Mouse (Mus musculus) gastrocnemius, adult 8-10 months (tissue): ENCODE data around the gene Procr. TPM values are rescaled to one million over a fixed set of nuclear protein-coding genes. Genes with fewer than 3 reads are reported as not detected.
"Not testable (repeated sequence)": the region's sequence is repeated elsewhere in the genome, so short reads cannot be mapped to it uniquely, and the experiment has no call there.

ENCODE experiments used
- DNase-seq, 2 experiments: peaks; one replicate each; pipeline ENCODE4 v3.0.0; 2022; ENCODE audit warnings: low spot score in 2 of 2
- total RNA-seq, 4 experiments: library from RNA; stranded (reverse); gene quantifications; 2 replicates each; pipeline ENCODE4 v1.2.4; 2022

Procr gene
- 10 to 100 TPM in 1 of 4 experiments, 1 to 10 TPM in 3; 5.1 to 10.2 (median 7.5) TPM for total RNA-seq

- DNase-seq, result peak; percentile 39 to 60
These were observed at the start of gene Procr for GRCm38 (mm10) chr2:155751014-155751786. Procr (plus strand) TSS chr2:155751117.

GRCm38 (mm10) chr2:155701399-155701919, 49.5 kb upstream of the Procr start:
- no peak for DNase-seq

GRCm38 (mm10) chr2:155703630-155704029, 47.3 kb upstream of the Procr start:
- peak in 1 of 2 experiments; percentile 25 for DNase-seq

- DNase-seq, result peak; percentile 60 to 69
These were observed 43.7 kb upstream of the Procr start for GRCm38 (mm10) chr2:155707251-155707650.

- DNase-seq, result no peak
These were observed 40.4 kb upstream of the Procr start for GRCm38 (mm10) chr2:155710557-155710956.

GRCm38 (mm10) chr2:155717082-155717990, 33.6 kb upstream of the Procr start:
- peak; percentile 76 to 81 for DNase-seq

- no peak for DNase-seq
These were observed 30.3 kb upstream of the Procr start for GRCm38 (mm10) chr2:155720585-155720984.

GRCm38 (mm10) chr2:155724036-155724435, 26.9 kb upstream of the Procr start:
- no peak for DNase-seq

GRCm38 (mm10) chr2:155724526-155724925, 26.4 kb upstream of the Procr start:
- DNase-seq, result no peak

- DNase-seq, result no peak
These were observed 24.6 kb upstream of the Procr start for GRCm38 (mm10) chr2:155726302-155726701.

GRCm38 (mm10) chr2:155727764-155728395, 23.0 kb upstream of the Procr start:
- no peak for DNase-seq

GRCm38 (mm10) chr2:155728742-155729141, 22.2 kb upstream of the Procr start:
- DNase-seq, result no peak

GRCm38 (mm10) chr2:155729158-155729645, 21.7 kb upstream of the Procr start, which contains the start of gene Edem2:
Edem2 (minus strand) TSS chr2:155729475.
- peak; percentile 79 to 86 for DNase-seq

- DNase-seq, result peak in 1 of 2 experiments; percentile 10
These were observed 15.8 kb upstream of the Procr start for GRCm38 (mm10) chr2:155735080-155735479.

GRCm38 (mm10) chr2:155735766-155736165, 15.2 kb upstream of the Procr start, which contains the start of gene Gm17581:
Gm17581 (minus strand) TSS chr2:155735866.
- DNase-seq, result not testable (repeated sequence)

- no peak for DNase-seq
These were observed 14.0 kb upstream of the Procr start for GRCm38 (mm10) chr2:155736936-155737335.

GRCm38 (mm10) chr2:155737803-155738202, 13.1 kb upstream of the Procr start:
- no peak for DNase-seq

- no peak for DNase-seq
These were observed 8.7 kb upstream of the Procr start for GRCm38 (mm10) chr2:155742211-155742610.

- no peak for DNase-seq
These were observed 8.0 kb upstream of the Procr start for GRCm38 (mm10) chr2:155742931-155743337.

GRCm38 (mm10) chr2:155743351-155743750, 7.6 kb upstream of the Procr start:
- DNase-seq, result no peak

GRCm38 (mm10) chr2:155745487-155745886, 5.4 kb upstream of the Procr start:
- DNase-seq, result no peak
